Mouse (Mus musculus) ovary, adult 18-20 months (tissue): Measurements from ENCODE around the gene Dpf2.

ENCODE experiments used
- DNase-seq: peaks from one replicate; pipeline ENCODE4 v3.0.0; 2022; ENCODE audit warnings: low spot score, mixed read lengths

The Dpf2 gene

GRCm38 (mm10) chr19:5913007-5913719 is at the start of gene Dpf2:
Gene Dpf2, minus strand, starts transcription at chr19:5913010.
- no peak for DNase-seq

GRCm38 (mm10) chr19:5957371-5957770 is 44.6 kb upstream of the Dpf2 start:
- no peak for DNase-seq

- DNase-seq = peak; percentile 50
Observed at GRCm38 (mm10) chr19:5956685-5957084, 43.9 kb upstream of the Dpf2 start.

- DNase-seq = no peak
Observed at GRCm38 (mm10) chr19:5955704-5956670, 43.2 kb upstream of the Dpf2 start.

GRCm38 (mm10) chr19:5954936-5955335 is 42.1 kb upstream of the Dpf2 start:
- no peak for DNase-seq

GRCm38 (mm10) chr19:5954031-5954710 is 41.4 kb upstream of the Dpf2 start:
- DNase-seq = no peak

GRCm38 (mm10) chr19:5953201-5953770 is 40.5 kb upstream of the Dpf2 start:
- DNase-seq = no peak

- DNase-seq = no peak
Observed at GRCm38 (mm10) chr19:5952071-5952691, 39.4 kb upstream of the Dpf2 start.

- no peak for DNase-seq
Observed at GRCm38 (mm10) chr19:5951631-5952030, 38.8 kb upstream of the Dpf2 start.

- no peak for DNase-seq
Observed at GRCm38 (mm10) chr19:5950218-5950617, 37.4 kb upstream of the Dpf2 start.

- no peak for DNase-seq
Observed at GRCm38 (mm10) chr19:5945891-5946290, 33.1 kb upstream of the Dpf2 start.

GRCm38 (mm10) chr19:5945027-5945426 is 32.2 kb upstream of the Dpf2 start:
- DNase-seq = no peak

GRCm38 (mm10) chr19:5944145-5944544 is 31.3 kb upstream of the Dpf2 start:
- no peak for DNase-seq

GRCm38 (mm10) chr19:5943404-5943803 is 30.6 kb upstream of the Dpf2 start:
- DNase-seq = no peak

- DNase-seq = no peak
Observed at GRCm38 (mm10) chr19:5942581-5942980, 29.8 kb upstream of the Dpf2 start.

- DNase-seq = no peak
Observed at GRCm38 (mm10) chr19:5940656-5941055, 27.8 kb upstream of the Dpf2 start.

- peak; percentile 63 for DNase-seq
Observed at GRCm38 (mm10) chr19:5940173-5940572, 27.4 kb upstream of the Dpf2 start.

GRCm38 (mm10) chr19:5939715-5940114 is 26.9 kb upstream of the Dpf2 start:
- no peak for DNase-seq

GRCm38 (mm10) chr19:5938516-5938915 is 25.7 kb upstream of the Dpf2 start:
- DNase-seq = no peak

- DNase-seq = no peak
Observed at GRCm38 (mm10) chr19:5937836-5938406, 25.1 kb upstream of the Dpf2 start.

GRCm38 (mm10) chr19:5937095-5937835 is 24.5 kb upstream of the Dpf2 start:
- DNase-seq = no peak
